Mouse (Mus musculus) adrenal gland, adult (tissue): ENCODE results near the gene Ppp1r36.

Experiments
- DNase-seq, 2 experiments: peaks; one replicate each; pipeline ENCODE4 v3.0.0; 2022 to 2023; ENCODE audit warnings: low spot score in 1 of 2; ENCODE audit not compliant: inconsistent age in 2 of 2

The Ppp1r36 gene

DNA sequence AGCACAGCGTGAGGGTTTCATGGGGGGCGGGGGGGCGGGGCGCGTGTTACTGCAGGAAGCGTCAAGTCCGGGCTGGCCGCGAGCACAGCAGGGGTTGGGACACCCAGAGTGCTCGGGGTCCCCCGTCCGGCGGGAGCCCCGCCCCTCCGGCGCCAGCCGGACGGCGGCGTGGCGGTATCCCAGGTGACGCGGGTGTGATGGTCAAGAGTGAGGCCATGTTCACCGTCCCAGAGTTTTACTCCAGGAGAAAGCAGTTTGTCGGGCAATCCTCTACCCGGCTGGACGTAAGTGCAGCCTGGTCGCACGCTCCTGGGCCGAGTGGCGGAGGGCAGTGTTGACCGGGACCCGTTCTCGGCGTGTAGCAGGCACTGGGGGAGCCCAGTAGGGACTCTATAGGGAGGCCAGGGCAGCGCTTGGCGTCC, at the start of gene Ppp1r36:
TSS of gene Ppp1r36 (plus strand) at position 106 of the 422 bp plus-strand sequence.
- peak; percentile 27 to 57 for DNase-seq

DNA sequence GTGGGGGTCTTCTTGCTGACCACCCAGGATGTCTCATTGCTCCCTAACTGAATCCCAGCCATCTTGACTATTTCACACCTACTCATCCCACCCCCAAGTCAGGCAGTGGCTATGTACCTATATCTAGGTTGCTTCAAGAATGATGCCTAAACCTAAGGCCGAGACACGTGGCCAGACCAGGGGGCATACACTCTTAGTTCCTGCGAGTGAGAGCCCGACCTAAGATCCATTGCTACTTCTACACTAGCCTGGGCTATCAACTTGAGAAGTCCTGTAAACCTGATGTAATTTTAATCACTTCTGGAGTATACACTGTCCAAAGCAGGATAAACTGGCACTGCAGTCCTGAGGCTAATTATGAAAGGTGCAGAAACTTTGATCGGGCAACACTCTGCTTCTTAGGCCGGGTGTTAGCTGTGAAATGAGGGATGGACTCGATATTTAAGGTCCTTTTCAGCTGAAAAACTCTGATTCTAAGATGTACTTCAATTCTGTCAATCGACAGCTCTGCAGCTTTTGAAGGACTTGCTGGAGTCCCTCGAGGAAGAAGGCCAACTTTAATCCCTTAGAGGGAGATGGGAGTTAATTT, 49.0 kb upstream of the Ppp1r36 start:
- DNase-seq, result peak; percentile 19 to 53

DNA sequence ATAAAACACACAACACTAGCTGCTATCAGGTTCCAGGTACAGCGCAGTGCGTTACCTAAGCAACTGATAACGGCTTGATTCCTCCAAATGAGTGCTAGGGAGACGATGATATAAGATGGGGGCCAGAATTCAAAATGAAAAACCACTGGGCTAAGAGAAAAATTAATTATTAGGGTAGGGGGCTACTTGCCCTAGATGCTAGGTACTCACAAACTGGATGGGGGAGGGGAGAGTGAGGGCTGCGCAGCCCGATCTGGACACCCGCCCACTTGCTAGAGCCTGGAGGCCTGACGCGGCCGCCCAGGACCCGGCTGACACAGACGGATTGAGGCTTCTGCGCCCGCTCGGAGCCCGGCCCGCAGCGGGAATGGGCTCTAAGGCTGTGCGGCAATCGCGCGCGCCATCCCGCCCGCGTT, 48.5 kb upstream of the Ppp1r36 start:
- DNase-seq, result no peak

DNA sequence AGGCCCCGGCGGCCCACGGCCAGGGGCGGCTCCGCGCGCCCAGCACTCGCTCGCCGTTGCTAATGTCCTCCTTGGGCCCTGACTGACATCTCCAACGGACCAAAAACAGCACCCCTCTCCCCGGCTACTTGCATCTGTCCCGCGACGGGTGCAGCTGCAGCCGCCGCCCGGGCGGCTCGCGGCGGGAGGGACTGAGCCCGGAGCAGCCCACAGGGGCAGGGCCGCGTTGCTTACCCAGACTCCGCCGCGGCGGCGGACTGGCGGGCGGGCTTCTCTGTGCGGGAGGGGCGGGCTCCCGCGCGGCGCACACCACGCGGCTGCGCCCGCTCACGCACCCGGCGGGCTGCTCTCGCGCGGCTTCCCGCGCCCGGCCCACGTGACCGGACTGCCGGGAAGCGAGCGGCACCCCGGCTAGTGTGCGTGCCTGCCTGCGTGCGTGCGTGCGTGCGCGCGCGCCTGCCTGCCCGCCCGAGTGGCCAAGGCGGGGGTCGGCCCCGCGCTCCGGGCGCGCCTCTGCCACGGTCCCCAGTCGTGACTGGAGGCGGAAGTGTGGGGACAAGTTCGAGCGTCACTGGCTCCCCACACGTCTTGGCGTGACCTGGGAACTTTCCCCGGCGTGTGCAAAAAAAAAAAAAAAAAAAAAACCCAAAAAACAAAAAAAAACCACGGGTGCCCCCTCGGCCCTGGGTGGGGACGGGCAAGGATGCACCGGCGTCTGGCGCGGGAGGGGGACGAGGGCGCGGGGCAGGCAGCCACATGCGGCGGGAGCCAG, 47.9 kb upstream of the Ppp1r36 start, which contains the start of gene Zbtb25:
TSS of gene Zbtb25 (minus strand) at position 397 of the 772 bp plus-strand sequence.
- peak; percentile 92 to 96 for DNase-seq

DNA sequence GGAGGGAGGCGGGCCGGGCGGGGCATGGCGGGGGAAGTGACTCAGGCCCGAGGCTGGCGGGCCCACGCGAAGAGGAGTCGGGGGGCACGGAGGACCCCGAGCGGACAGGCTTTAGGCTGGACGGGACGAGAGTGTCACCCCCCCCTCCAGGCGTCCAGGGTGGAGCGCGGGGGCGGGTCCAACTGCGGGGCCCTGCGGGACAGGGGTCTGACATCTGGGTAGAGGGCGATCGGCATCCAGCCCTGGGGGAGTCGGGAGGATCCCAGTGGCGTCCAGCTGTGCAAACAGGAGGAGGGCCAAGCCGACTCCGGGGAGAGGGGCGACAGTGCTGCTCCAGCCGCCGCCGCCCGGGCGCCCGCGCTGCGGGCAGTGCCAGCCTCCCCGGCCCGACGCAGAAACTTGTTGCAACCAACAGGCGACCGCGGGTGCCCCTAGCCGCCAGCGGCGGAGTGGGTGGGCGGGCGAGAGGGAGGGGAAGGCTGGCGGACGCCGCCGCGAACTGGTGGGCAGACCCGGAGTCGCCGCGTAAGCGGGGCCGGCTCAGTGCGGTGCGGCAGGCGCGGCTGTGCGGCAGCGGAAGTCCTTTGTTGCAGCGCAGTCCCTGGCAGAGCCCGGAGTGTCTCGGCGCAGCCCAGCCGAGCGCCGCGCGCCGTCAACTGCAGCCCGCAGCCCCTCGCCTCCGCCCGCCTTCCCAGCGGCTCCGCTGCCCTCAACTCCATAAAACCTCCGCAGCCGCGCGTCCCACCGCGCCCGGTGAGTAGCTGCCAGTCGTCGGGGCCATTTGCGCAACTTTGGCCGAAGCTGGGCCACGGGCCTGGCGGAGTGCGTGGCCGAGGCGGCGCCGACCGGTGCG, 47.1 kb upstream of the Ppp1r36 start, which contains the start of gene Zbtb1:
TSS of gene Zbtb1 (plus strand) at position 289 of the 853 bp plus-strand sequence.
- peak; percentile 89 to 96 for DNase-seq

DNA sequence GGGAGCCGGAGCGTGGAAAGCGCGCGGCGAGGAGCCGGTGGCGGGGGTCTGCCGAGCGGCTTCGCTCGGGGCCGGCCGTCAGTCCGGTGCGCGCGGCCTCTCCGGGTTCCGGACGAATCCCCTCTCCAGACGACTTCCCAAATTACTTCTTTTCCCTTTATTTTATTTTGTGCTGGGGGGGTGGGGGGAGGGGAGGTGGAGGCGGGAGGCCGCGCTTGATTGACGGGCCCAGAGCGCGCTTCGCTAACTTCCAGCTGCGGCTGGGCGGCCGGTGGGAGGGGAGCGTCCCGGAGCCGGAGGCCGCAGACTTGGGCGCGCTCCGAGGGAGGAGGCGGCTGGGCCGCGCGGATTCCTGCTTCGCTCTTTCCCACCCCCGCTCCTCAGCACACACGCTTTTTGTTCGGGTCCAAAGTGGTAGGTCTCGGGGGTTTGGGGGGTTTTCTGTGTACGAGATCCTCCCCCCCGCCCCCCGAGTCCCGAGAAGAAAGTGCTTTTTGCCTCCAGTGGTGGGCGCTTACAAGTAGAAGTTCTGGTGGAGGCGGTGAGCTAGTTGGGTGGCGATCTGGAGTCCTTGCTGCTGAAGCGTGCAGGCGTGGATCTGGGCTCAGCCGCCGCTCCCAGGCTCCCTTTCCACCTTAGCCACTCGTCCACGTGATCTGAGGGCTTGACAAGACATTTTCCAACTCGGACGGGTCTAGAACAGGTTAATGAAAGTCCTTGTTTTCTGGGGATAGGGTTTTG, 46.3 kb upstream of the Ppp1r36 start:
- peak; percentile 87 to 93 for DNase-seq

DNA sequence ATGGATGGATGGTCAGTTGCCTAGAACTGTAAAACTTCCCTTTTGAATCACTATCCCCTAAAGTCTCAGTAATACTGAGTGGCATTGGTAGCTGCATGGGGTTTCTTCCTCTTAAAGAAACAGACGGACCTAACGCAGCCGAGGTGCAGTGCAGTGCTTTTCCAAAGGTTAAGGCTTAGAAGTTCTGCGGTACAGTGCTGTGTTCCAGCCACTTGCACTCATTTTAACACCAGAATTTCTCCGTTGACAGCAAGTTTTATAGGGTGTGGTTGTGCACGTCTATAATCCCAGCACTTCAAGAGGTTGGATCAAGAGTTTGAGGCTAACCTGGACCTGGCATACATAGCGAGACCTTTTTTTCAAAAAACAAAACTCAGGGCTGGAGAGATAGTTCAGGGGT, 45.3 kb upstream of the Ppp1r36 start:
- DNase-seq, result peak in 1 of 2 experiments; percentile 46

DNA sequence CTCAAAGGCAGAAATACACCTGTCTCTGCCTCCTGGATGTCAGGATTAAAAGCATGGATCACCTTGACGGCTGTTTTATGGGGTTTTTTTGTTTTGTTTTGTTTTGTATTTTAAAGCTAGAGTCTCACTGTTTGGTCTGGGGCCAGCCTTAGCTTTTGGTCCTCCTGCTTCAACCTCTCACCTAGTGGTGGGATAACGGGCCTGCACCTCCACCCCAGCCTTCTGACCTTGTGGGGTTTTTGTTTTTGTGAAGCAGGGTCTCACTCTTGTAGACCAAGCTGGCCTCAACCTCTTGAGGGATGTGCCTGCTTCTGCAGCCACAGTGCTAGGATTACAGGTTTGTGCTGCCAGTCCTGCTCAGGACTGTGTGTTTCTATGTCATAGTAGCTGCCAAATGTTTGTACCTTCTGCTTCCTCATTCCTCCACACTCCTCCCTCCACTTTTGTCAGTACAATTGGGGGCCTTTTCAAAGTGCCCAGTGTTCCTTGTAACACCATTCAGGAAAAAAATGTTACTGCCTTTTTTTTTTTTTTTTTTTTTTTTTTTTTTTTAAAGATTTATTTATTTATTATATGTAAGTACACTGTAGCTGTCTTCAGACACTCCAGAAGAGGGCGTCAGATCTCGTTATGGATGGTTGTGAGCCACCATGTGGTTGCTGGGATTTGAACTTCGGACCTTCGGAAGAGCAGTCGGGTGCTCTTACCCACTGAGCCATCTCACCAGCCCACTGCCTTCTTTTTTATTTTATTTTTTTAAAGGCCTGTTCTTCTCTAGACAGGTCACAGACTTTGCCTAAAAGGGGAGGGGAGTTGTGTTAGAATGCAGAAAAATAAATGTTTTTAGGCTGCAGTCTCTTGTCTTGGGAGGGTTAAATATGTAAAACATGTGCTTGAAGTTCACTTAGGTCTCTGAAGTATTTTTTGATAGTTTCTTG, 44.2 kb upstream of the Ppp1r36 start:
- DNase-seq, result no peak

DNA sequence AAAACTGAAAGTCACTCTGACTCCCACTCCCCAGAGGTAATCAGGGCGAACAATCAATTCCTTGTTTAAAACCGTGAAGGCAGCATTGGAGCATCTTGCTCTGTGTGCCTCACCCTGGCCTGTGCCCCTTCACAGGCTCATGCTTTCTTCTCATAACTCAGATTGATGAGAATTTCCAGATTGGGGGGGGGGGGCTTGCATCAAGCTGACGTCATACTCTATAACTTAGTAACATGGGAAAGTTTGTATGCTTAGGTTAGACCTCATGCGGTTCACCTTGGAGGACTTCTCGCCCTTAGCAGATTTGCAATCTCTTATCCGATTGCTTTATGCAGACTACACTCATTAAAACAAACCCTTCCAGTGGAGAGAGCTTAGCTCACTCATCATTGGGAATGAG, 43.3 kb upstream of the Ppp1r36 start:
- DNase-seq, result no peak

DNA sequence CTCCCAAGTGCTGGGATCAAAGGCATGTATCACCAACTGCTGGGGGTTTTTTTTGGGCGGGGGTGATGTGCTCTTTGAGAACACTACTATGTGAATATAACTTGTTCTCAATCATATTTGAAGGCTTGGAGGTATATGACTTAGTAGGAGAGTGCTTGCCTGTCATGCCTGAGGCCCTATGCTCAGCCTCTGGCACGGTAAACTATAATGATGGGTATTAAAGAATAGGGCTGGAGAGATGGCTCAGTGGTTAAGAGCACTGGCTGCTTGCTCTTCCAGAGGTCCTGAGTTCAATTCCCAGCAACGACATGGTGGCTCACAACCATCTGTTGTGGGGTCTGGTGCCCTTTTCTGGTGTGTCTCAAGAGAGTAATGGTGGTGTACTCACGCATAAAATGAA, 42.4 kb upstream of the Ppp1r36 start:
- no peak for DNase-seq

DNA sequence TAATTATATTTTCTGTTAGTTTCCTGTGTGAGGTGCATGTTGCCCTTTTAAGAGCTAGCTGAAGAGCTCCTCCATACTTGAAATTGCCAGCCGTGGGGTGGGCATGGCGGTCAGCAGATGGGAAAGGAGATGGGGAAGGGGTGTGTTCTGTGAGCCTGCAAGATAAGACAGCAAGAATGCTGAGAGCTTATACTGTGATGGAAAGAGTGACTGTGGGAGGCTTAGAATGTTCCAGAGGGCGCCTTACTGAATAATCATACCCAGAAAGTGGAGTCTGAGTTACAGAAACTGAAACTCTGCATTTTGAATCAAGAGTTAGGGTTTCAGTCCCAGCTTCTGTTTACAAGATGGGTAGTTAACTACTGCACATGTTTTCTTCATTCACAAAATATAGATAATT, 41.8 kb upstream of the Ppp1r36 start:
- no peak for DNase-seq

DNA sequence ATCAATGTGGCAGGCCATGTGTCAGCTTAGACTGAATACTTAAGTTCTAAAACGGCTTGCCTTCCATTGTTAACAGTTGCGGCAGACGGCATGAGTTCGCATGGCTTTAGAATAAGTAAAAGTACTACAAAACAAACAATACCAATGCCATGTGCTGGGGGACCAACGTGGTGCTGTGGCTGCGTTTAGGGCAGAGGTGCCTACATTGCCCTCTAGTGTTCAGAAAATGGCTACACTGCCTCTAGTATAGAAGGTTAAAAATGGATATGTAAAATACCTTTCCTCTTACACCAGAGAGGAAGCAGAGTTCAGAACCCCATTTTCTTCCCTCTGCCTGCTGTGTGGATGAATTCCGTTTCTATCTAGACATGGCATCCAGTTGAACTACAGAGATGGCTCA, 40.7 kb upstream of the Ppp1r36 start:
- DNase-seq, result peak; percentile 17 to 74

DNA sequence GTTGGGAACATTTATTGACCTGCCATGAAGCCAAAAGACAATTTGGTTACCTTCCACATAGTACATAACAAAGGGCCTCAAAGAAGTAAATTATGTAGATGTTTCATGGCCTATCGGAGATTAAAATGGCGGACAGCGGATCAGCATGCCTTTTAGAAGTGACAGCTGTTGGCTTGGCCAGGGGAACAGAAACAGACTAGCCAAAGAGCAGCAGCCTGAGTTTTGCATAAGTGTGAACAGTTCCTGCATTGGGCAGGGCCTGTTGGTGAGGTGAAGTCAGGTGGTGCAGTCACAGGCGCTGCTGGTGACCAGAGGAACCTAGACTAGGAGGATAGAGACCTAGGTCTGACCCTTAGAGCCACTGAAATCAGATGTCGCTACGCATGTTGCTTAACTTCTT, 40.3 kb upstream of the Ppp1r36 start:
- DNase-seq, result peak in 1 of 2 experiments; percentile 55

DNA sequence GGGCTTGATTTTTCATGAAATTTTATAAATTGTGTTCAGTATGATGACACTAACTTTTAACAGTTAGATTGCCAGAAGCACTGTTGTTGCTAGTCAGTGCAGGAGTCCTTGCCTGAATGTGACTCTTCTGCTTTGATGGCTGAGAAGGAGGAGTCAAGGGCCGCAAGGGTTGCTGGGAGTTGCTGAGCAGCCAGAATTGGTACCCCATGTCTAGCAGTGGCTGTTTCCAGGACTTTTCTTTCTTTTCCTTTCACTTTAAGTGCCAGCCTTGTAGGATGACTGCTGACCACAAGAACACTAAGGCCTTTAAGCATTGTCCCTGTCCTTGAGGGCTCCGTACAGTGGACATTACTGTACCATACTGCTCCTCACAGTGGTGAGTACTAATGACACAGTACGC, 39.6 kb upstream of the Ppp1r36 start:
- DNase-seq, result peak; percentile 69 to 77

DNA sequence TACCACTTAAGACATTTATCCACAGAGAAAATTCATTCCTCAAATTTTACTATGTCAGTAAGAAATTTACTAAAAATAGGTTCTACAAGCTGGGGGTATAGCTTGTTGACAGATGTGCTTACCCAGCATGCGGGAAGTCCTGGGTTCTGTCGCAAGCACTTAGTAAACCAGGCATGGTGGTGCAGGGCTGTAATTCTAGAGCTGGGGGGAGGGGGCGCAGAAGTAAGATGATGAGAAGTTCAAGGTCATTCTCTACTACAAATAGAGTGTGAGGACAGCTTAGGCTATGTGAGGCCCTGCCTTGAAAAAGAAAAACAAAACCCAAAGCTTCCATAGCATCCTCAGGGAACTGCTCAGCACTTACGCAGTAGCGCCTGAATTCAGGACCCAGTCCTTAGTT, 38.8 kb upstream of the Ppp1r36 start:
- peak in 1 of 2 experiments; percentile 56 for DNase-seq

DNA sequence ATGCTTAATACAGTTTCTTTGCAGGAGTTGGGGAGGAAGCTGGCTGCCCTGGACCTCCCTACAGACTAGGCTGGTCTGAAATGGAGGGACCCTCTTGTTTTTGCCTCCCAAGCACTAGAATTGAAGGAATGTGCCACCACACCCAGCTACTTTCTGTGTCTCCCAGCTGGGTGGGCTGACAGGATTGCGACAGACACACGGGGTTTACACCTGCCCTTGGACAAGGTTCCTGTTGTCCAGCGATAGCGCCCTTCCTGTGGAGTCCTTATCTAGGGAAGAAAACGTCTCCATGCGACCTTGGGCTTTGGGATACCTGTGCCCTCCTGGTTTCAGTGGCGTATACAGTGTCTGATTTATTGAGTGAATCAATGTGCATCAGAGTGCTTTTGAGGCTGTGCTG, 37.2 kb upstream of the Ppp1r36 start:
- no peak for DNase-seq

DNA sequence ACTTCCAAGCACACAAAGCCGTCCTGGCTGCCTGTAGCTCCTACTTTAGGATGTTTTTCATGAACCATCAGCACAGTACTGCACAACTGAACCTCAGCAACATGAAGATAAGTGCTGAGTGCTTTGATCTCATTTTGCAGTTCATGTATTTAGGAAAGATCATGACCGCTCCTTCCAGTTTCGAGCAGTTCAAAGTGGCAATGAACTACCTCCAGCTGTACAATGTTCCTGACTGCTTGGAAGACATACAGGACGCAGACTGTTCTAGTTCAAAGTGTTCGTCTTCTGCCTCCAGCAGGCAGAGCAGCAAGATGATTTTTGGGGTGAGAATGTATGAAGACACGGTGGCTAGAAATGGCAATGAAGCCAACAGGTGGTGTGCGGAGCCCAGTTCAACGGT, 32.0 kb upstream of the Ppp1r36 start:
- DNase-seq, result no peak

DNA sequence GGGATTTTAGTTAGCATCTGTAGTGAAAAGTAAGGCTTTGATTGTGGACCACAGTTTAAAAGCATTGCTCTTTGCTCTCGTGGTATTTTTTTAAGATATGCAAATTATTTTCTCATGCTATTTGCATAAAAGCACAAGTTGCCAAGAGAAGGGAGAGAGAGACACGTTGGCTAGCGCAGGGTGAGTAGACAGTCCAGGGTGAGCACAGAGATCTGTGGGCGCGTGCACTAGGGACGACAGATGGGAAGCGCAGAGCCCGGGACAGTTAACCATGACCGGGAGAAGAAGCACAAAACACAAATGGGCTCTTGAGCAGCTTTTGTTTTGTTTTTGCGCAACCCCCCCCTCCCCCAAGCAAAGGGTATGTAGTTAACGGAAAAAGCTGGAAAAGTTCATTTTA, 28.5 kb upstream of the Ppp1r36 start:
- DNase-seq, result no peak

DNA sequence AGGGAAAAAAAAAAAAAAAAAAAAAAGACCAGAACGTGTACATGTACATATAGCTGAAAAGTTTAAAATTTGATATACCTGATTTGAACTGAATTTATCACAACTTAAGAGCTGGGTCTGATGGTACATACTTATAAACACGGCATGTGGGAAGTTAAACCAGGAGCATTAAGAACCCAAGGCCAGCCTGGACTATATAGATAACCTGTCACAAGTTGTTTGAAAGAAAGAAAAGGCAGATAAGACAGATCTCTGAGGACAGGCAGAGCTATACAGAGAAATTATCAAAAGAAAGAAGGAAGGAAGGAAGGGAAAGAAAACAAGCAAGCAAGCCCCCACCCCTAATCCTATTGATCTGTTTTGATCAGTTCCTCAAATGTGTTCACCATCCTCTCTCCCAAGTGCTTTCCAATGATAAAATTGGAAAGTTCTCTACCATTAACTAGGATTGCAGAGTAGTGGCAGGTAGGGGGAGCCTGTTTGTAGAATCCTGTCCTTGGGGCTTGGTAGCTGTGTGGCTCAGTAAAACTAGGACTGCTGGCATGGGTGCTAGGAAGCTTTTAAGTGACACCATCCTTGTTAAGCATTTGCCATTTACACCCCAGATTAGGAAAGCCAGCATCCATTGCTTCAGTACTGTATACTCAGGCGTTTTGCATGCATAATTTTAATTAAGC, 25.6 kb upstream of the Ppp1r36 start:
- no peak for DNase-seq
